Mouse (Mus musculus) cortical plate, adult 2 months (tissue): ENCODE measurements around the gene Tecrl.

ENCODE experiments used
- CTCF ChIP-seq: fragments of 200-500 bp; IDR thresholded peaks from 2 replicates; pipeline ENCODE4 v1.5.1; 2011; ENCODE audit warnings: mild to moderate bottlenecking, control low read depth, low read length; ENCODE audit not compliant: insufficient read depth; ENCODE audit errors: extremely low read depth
- POLR2A ChIP-seq: fragments of 200-500 bp; IDR thresholded peaks from 2 replicates; pipeline ENCODE4 v1.6.1; 2011; ENCODE audit warnings: mild to moderate bottlenecking, low read length, control low read depth; ENCODE audit not compliant: insufficient read depth; ENCODE audit errors: extremely low read depth

DNA sequence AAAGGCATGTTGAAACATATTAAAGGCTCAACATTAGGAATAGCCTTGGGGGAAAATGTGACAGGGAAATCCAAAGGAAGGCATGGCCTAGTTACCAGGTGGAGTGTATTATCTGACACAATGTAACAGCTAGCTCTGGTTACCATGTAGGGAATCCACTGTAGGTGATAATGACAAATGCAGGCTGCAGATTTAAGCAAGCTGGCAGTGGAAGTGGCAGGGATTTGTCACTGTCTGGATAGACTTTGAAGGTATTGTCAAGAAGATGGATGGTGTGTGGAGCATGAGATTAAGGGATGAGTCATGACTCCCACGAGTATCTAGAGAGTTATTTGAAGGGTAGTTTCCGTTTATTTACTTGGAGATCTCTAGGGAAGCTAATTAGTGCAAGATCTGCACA is 3.4 kb downstream of the Tecrl start:
- no peak for TF ChIP-seq CTCF
- no peak for TF ChIP-seq POLR2A
